Mouse (Mus musculus) heart, postnatal 4 days (tissue): ENCODE measurements around the gene Lrch4. TPM values are rescaled to one million over a fixed set of nuclear protein-coding genes. Genes with fewer than 3 reads are reported as not detected.

Source experiments
- total RNA-seq, 2 experiments: library from RNA; stranded (reverse); gene quantifications; 2 replicates each; pipeline ENCODE4 v1.2.3; 2021

Lrch4 gene
- total RNA-seq, 2 experiments from 2014 or later: 19.2 to 21.6 TPM

Other genes with a start within 250 kb of the Lrch4 start
- gene Zan, start 152.1 kb upstream of the Lrch4 start, total RNA-seq: under 1 TPM; 0.05 to 0.07 TPM
- gene Pop7, start 126.6 kb upstream of the Lrch4 start, total RNA-seq: 10 to 100 TPM; 25.1 to 26.0 TPM
- 10 to 100 TPM; 30.5 to 32.4 TPM for gene Gigyf1, start 110.6 kb upstream of the Lrch4 start, total RNA-seq
- not detected for gene Epo, start 95.9 kb upstream of the Lrch4 start, total RNA-seq
- gene Gnb2, start 95.6 kb upstream of the Lrch4 start, total RNA-seq: 100 to 1,000 TPM; 560 to 578 TPM
- not detected for gene Actl6b, start 75.6 kb upstream of the Lrch4 start, total RNA-seq
- under 1 TPM in 1 of 2 experiments, not detected in 1; 0.10 TPM for gene Tfr2, start 59.3 kb upstream of the Lrch4 start, total RNA-seq
- 10 to 100 TPM; 25.2 to 28.8 TPM for gene Mospd3, start 28.1 kb upstream of the Lrch4 start, total RNA-seq
- 100 to 1,000 TPM; 133 to 137 TPM for gene Pcolce, start 15.3 kb upstream of the Lrch4 start, total RNA-seq
- under 1 TPM; 0.21 to 0.25 TPM for gene Fbxo24, start 119 bp upstream of the Lrch4 start, total RNA-seq
- gene Gm20605, start 54 bp downstream of the Lrch4 start, total RNA-seq: 1 to 10 TPM; 4.8 to 6.6 TPM
- 1 to 10 TPM; 1.8 to 2.2 TPM for gene Sap25, start 12.2 kb downstream of the Lrch4 start, total RNA-seq
- gene Irs3, start 16.6 kb downstream of the Lrch4 start, total RNA-seq: not detected
- gene Agfg2, start 55.6 kb downstream of the Lrch4 start, total RNA-seq: 10 to 100 TPM; 21.7 to 23.1 TPM
- gene Nyap1, start 112.5 kb downstream of the Lrch4 start, total RNA-seq: 1 to 10 TPM; 3.1 to 3.3 TPM
- gene Tsc22d4, start 116.6 kb downstream of the Lrch4 start, total RNA-seq: 100 to 1,000 TPM; 230 to 231 TPM
- gene Ppp1r35, start 149.7 kb downstream of the Lrch4 start, total RNA-seq: 10 to 100 TPM; 16.5 to 17.1 TPM
- gene Mepce, start 158.5 kb downstream of the Lrch4 start, total RNA-seq: 10 to 100 TPM; 29.0 to 40.3 TPM
- gene Zcwpw1, start 158.7 kb downstream of the Lrch4 start, total RNA-seq: 1 to 10 TPM; 2.4 to 3.2 TPM
- 1 to 10 TPM in 1 of 2 experiments, under 1 TPM in 1; 0.71 to 2.4 TPM for gene Pilra, start 207.2 kb downstream of the Lrch4 start, total RNA-seq
- gene Pilrb1, start 229.0 kb downstream of the Lrch4 start, total RNA-seq: under 1 TPM in 1 of 2 experiments, not detected in 1; 0.38 TPM
- 1 to 10 TPM in 1 of 2 experiments, not detected in 1; 1.0 TPM for gene Pilrb2, start 242.7 kb downstream of the Lrch4 start, total RNA-seq